Mouse (Mus musculus) mouse embryonic stem cell (cell line): ENCODE measurements around the gene Rassf1.
"Not testable (repeated sequence)": the region's sequence is repeated elsewhere in the genome, so short reads cannot be mapped to it uniquely, and the experiment has no call there.

Experiments
- in situ Hi-C, 2 experiments: fragments of 300-500 bp; cut with MboI; formaldehyde crosslinking; loops; 1 replicate in 1 of 2; 3 replicates in 1 of 2; pipeline ENCODE4 v1.14.3; 2019 to 2020; ENCODE audit warnings: low sequenced_read_pairs in 2 of 2, low pct_unique_long_range_greater_than_20kb in 1 of 2, mixed read lengths in 1 of 2; ENCODE audit not compliant: unreplicated experiment in 1 of 2

Rassf1 gene

DNA sequence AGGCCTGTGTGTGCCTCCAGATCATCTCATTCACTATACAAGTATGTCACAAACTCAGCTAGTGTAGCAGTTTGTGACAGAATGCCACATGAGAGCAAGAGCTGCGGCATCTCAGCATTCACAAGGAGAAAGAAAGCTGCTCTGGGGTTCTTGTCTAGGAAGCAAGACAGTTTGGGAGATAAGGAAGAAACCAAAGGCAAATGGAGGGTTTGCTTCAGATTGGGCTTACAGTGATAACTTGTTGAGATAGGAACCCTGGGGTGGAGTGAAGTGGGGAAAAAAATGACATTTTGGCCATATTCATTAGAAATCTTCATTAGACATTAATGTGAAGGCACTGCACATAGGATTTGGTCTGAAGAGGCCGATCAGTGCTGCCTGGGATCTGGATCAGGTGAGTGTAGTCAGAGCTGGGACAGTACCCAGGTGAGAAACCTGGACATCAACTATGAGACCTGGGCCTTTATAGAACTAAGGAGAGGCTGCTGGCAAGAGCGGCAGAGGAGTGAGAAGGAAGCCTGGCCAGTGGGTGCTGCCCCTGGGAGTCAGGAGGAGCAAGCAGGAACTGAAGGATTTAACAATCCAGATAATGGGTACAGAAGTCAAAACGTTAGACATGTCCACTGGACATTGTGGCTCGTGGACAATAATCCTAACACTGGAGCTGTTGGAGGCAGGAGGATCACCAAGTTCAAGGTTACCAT lies 1.5 kb downstream of the Rassf1 start:
- in situ Hi-C loops: no loop called here

DNA sequence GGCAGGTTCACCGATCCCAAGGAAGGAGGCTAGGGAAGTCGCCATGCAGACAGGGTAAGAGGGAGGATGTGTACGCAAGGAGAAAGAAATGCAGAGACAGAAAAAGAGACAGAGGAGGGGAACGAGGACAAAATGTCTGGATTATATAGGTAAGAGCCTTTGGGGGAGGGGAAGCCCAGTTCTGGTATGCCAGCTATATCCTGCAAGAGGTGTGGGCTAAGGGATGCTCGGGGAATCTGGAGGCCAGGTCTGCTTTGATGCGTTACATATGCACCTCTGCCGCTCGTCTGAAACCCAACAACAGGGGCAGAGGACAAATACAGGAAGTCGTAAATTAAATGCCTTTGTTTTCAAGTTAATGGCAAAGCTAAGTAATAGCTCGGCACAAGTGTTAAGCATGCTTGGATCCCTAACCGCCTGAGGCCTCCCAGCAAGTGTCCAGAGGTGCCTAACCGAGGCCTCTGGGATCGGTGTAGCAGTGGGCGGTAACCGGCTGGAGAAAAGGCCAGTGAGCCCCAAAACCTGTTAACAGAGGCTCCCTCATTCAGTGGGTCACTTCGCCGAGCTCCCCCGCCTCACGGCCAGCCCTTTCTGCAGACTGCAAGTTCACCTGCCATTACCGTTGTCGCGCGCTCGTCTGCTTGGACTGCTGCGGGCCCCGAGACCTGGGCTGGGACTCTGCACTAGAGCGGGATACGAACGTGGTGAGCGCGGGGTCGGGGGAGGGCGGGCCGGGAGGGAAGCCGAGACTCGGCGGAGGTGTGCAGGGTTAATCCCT lies 2.4 kb downstream of the Rassf1 start:
- in situ Hi-C loops: no loop called here

DNA sequence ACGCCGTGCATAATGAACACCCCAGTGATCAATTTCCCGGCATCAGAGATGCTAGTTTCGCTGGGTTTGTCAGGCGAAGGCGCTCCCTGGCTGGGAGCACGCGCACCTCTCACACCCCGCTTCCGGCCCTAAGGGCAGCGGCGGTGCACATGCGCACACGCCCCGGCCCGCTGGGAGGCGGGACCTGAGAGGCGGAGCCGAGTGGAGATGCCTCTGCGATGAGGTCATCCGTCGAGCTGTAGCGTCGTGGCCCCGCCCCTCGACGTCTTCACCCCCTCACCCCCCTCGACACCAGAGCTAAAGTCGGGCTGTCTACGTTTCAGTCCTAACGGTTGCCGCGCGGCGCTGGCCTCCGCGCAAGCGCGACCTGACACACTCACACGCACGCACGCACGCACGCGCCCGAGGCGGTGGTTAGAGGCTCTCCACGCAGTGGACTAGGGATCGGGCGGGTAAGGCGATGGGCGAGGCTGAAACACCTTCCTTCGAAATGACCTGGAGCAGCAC lies 3.0 kb downstream of the Rassf1 start:
- in situ Hi-C loops: no loop called here

DNA sequence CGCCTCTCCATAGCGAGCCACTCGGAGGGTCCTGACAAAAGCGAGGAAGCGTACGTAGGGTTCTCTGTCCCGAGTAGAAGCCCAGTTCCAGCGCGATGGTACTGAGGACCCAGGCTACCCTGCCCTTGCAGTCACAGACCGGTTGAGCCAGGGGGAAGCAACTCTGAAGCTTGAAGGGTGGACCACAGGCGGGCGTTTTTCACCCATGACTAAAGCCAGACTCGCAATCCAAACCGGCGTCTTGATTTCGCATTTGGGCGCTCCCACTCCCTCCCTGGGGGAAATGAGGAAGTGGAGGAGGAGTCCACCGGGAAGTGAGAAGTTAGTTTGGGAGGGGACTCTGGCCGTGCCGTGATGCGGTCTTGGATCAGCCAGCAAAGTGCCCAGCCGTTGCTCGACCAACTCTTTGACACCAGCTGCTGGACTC lies 3.7 kb downstream of the Rassf1 start:
- in situ Hi-C loops: loop anchor here in 1 of 2 experiments (5.0 kb wide), 1 partner anchor 87 kb away; no protein-coding TSS in a partner anchor

DNA sequence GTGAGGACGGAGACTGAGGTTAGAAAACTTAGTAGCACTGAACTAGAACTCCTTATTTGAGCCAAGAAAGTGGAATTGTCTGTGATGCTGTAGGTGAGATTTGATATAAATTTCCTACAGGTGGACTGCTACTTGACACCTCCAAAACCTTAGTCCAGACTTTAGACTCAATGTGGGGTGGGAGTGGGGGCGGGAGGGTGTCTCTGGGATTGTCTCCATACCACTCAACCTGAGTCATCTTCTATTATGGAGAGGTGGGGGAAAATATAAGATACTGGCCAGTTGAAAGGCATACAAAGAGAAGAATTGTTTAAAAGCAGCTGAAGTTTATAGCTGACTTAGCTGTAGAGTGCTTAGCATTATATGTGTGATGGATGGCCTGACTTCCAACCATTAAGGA lies 4.3 kb downstream of the Rassf1 start:
- in situ Hi-C loops: loop anchor here in 1 of 2 experiments (5.0 kb wide), 1 partner anchor 87 kb away; no protein-coding TSS in a partner anchor

DNA sequence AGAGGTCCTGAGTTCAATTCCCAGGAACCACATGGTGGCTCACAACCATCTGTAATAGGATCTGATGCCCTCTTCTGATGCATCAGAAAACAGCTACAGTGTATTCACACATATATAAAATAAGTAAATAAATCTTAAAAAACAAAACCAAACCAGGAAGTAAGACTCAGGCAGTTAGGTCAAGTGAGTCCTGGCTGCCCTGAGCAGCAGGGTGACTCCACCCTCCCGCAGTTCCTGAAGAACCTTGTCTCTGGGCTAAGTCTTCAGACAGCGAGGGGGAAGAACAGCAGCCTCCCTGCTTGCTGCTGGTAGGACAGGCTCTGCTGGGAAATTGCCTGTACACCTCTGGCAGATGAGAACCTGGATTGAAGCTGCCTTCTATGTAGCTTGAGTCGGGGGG lies 5.0 kb downstream of the Rassf1 start:
- in situ Hi-C loops: loop anchor here in 1 of 2 experiments (5.0 kb wide), 1 partner anchor 86 kb away; no protein-coding TSS in a partner anchor

DNA sequence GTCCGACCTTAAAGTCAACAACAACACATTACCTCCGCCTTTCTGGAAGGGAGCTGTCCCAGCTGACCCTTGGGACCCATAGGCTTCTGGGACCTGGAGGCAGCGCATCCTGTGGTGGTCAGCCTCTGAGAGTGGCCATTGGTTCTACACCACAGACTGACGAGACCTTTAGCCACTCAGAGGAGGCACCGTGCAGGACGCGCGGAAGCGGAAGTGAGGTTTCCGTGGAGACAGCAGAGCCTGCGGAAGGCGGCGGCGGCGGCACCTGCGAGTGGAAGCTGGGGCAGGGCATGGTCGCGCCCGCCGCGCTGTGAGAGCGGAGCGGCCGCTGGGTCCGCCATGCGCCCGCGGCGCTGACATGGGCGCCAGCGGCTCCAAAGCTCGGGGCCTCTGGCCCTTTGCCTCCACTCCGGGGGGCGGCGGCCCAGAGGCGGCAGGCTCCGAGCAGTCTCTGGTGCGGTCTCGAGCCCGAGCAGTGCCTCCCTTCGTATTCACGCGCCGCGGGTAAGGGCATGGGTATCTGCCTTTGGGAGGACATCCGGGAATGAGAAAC lies 11.8 kb downstream of the Rassf1 start, which contains the start of gene Tusc2:
Gene Tusc2 (plus strand): TSS at position 227 of the 553 bp plus-strand sequence.
- in situ Hi-C loops: no loop called here

DNA sequence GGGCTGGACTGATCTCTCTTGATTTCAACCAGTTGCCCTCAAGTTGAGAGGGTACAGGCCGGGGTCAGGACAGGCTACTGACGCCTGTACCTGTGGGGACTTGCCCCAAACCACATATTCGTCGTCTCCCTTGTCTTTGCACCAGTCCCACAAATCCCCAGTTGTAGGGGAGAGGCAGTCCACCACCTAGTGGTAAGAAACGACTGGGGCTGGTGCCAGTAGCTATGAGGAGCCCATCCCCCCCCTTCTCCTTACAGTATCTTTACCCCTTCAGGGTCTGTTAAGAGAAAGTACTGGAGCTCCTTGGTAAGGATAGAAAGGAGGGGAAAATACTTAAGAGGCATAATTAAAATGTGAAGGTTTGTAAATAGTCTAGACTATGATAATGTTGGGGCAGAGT lies 14.2 kb downstream of the Rassf1 start:
- in situ Hi-C loops: not testable (repeated sequence)

DNA sequence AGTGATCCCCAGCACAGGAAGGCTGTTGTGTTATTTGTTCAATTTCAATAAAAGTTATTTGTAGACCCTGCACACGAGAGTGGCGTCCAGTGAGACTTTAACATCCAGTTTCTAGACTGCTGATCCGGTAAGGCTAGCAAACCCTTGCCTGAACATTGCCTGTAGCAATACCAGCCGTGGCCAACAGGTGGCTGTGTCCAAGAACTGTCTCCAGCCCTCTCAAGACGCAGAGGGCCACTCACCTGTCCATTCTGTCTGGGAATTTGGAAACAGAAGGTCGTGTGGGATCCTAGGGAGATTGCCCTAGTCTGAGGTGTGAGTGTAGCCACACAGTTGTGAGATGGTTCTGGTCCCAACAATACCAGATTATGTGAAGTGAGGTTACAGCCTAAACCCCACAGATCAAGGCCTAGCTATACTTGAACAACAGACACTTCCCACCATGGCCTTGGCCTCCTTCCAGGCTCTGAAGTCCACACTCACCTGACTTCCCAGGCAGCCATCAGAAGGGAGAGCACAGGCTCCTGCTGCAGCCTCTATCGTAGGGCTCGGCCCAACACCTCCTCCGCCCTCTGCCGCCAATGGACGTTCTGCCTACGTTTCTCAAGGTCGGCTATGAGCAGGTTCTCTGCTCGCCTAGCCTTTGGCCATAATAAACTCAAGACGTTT lies 14.8 kb downstream of the Rassf1 start:
- in situ Hi-C loops: no loop called here

DNA sequence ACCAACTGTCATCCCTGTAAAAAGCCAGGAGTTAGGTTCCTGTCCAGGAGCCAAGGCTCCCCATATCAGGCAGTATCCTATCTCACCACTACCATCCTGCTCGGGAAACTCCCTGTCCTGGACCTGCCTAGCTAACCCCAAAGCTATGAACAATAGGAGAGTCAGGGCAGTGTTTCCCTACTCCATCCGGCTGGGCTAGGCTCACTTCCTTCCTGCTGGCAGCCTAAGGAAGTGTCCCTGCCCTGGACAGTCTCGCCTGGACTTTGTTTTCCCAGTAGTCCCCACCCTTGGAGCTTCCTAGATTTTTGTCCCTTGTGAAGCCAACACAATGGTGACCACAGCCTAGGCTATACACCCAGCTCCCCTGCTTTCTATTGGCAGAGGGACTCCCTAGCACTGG lies 15.5 kb downstream of the Rassf1 start:
- in situ Hi-C loops: no loop called here

DNA sequence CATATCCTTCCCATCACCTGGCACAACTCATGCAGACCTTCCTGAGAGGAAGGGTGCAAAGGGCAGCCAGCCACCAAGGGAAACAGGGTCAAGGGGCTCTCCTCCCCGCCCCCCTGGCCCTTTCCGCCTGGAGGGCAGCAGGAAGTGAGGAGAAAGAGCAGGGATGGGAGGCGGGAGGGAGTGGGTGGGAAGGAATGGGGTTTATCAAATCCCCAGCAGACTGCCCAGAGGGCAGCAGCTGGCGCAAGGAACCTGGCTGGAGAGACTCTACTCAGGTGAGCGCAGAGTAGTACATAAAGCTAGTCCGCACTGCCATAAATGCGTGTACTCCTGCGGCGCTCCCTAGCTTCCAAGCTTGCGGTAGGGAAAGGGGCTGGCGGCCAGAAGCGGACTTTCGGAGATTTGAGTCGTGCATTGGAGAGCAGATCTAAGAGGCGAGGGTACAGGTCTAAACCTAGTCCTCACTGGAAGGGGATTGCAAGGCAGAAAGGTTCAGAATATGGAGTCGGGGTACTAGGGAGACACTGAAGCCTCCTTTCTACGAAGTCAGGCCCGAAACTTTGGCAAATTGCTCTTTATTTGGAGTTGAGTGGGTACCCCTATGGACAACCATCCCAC lies 16.5 kb downstream of the Rassf1 start, which contains the start of gene Hyal2:
Gene Hyal2 (plus strand): TSS at position 244 of the 618 bp plus-strand sequence.
- in situ Hi-C loops: no loop called here

DNA sequence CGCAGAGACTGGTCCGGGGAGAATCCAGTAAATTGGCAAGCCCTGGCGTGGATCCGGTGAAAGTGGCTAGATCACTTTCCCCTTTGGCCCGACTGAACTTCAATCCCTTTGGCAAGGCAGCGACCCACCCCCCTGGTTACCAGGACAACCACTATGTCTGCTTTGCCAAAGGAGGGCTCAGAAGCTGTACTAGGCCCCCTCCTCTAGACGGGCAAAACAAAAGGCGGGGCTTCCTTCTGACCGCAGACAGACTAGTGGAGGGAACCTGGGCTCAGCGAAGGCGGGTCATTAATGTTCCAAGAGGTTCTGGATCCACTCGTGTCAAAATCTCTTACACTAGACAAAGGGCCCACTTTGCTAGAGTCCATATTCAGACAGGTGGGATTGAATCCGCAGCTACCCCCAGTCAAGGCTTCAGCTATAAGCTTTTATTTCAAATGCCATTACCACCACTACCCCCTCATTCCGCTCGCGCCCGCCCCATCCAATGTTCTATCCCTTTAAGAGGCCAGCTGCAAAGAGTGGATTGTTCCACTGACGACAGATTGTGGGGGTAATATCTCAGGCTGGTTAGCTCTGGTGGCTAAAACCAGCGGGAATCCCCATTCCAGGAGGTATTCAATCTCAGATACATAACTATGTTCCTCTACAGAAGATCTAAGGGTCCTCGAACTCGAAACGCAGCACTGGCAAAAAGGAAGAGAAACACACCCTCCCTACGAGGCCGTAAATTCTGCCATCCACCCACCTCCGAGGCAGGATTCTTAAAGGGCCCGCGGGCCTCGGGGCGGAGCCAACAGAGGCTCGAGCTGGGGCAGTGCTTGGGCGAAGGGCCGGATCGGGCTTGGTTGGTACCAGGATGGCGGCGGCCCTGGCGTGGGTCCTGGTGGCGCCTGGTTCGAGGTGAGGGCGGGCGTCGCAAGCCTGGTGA lies 17.2 kb downstream of the Rassf1 start:
- in situ Hi-C loops: no loop called here

DNA sequence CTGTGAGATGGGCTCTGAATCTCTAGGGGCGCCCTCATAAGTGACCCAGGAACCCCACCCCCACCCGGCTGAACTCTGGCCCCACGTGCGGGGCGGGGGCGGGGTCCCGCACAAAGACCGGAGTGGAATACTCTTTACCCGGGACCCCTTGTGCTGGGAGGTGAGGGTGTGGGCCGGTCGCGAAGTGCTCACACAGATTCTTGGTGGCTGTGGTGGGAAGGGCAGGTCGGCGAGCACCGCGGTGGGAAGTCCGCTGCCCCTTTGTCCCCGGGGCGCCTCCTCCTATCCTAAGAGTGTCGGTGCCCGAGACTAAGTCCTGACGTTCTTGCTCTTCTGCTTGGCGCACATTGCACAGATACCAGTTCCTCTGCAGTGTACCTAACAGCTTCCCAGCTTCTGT lies 17.9 kb downstream of the Rassf1 start:
- in situ Hi-C loops: no loop called here

DNA sequence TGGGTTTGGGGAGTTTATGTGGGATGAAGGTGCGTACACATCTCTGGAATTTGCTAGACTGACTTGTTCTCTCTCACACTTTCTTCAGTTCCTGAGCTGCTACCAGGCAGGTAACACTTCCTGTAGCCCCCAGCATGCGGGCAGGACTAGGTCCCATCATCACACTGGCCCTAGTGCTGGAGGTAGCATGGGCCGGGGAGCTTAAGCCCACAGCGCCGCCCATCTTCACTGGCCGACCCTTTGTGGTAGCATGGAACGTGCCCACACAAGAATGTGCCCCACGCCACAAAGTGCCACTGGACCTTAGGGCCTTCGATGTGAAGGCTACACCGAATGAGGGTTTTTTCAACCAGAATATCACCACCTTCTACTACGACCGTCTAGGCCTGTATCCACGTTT lies 18.7 kb downstream of the Rassf1 start:
- in situ Hi-C loops: no loop called here

DNA sequence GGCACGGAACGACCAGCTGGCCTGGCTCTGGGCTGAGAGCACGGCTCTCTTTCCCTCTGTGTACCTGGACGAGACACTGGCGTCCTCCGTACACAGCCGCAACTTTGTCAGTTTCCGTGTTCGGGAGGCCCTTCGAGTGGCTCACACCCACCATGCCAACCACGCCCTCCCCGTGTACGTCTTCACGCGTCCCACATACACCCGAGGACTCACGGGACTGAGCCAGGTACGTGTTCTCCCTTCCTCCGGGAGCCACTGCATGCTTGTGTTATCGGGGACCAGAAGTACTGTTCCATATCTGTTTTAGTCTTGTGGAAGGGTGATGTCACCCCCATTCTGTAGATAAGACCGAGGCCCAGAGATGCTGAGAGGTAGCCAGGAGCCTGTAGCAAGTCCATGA lies 19.5 kb downstream of the Rassf1 start:
- in situ Hi-C loops: no loop called here

DNA sequence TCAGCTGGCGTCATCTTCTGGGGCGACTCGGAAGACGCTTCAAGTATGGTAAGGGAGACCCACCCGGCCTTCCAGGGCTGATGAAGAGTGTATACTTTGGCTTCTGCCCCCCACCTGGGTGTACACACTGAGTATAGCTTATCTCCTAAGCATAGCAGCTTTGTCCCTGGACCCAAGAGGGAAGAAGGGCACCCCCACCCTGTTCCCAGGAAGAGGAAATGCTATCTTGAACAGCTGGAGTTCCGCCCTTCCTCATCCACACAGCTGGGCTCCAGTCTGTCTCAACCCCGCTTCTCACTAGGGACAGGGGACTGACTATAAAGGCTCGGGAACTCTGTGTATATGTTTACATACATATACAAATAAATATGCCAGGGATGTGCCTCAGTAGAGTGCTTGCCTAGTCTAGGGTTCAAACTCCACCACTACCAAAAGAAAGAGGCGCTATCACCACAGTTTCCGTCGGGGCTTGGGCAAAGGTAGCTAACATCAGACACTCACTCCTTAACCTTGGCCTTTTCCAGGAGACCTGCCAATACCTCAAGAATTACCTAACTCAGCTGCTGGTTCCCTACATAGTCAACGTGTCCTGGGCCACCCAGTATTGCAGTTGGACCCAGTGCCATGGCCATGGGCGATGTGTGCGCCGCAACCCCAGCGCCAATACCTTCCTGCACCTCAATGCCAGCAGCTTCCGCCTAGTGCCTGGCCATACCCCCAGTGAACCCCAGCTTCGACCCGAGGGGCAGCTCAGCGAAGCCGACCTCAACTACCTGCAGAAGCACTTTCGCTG lies 20.4 kb downstream of the Rassf1 start:
- in situ Hi-C loops: no loop called here

DNA sequence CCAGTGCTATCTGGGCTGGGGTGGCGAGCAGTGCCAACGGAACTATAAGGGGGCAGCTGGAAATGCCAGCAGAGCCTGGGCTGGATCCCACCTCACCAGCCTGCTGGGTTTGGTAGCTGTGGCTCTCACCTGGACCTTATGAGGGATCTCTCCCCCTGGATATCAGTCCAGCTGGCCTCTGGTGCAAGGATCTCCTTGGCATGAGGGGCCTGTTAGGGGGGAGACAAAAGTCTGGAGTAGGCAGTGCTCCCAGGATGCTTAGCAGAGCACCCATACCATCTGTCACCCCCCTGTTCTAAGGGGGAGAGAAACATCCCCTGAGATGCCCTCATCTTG lies 20.9 kb downstream of the Rassf1 start:
- in situ Hi-C loops: no loop called here
